Mouse (Mus musculus) liver, embryonic 14.5 days (tissue): Measurements from ENCODE around the gene Cfap36. TPM values are rescaled to one million over a fixed set of nuclear protein-coding genes. Genes with fewer than 3 reads are reported as not detected.
A peak's percentile ranks its signal among the peaks of the same experiment; 100 is the strongest.

Experiments used
- ATAC-seq: fragments of 200-750 bp; cut with Nextera tagmentation; 2 replicates; pipeline ENCODE4 v1.8.0; 2017; ENCODE audit warnings: moderate number of reproducible peaks, mild to moderate bottlenecking, moderate library complexity; ENCODE audit not compliant: insufficient read depth
- DNase-seq, 3 experiments: peaks; one replicate each; pipeline ENCODE4 v3.0.0-alpha.2; 2012 to 2013; ENCODE audit warnings: low read depth in 3 of 3, low spot score in 3 of 3
- H3K27ac ChIP-seq: fragments of 300-500 bp; sonication (generic); 2 replicates; pipeline ENCODE4 v1.5.1; 2014; ENCODE audit warnings: moderate library complexity, mild to moderate bottlenecking, control low read depth, inconsistent platforms
- H3K27me3 ChIP-seq: fragments of 300-500 bp; sonication (generic); 2 replicates; pipeline ENCODE4 v1.6.1; 2014; ENCODE audit warnings: mild to moderate bottlenecking, low read length, moderate library complexity; ENCODE audit not compliant: control insufficient read depth, insufficient read depth
- H3K36me3 ChIP-seq: fragments of 300-500 bp; sonication (generic); replicated peaks from 2 replicates; pipeline ENCODE4 v1.6.1; 2014; ENCODE audit warnings: low read depth; ENCODE audit not compliant: control insufficient read depth, insufficient read depth
- H3K4me1 ChIP-seq, 2 experiments: fragments of 200-500 bp in 1 of 2; fragments of 300-500 bp in 1 of 2; sonication (generic) in 1 of 2; replicated peaks; 2 replicates each; pipeline ENCODE4 v1.6.1; 2012 to 2014; ENCODE audit warnings: antibody characterized with exemption in 1 of 2, inconsistent platforms in 1 of 2, low read length in 1 of 2; ENCODE audit not compliant: control insufficient read depth in 2 of 2, insufficient read depth in 2 of 2
- H3K4me2 ChIP-seq: fragments of 300-500 bp; sonication (generic); 2 replicates; pipeline ENCODE4 v1.6.1; 2014; ENCODE audit warnings: low read depth, mild to moderate bottlenecking, control low read depth, moderate library complexity
- H3K4me3 ChIP-seq, 2 experiments: fragments of 200-500 bp in 1 of 2; fragments of 300-500 bp in 1 of 2; sonication (generic) in 1 of 2; 2 replicates each; pipeline ENCODE4 v1.5.1; 2012 to 2014; ENCODE audit warnings: low read depth in 2 of 2, low read length in 2 of 2, mild to moderate bottlenecking in 2 of 2, control low read depth in 1 of 2, inconsistent platforms in 1 of 2, moderate library complexity in 1 of 2; ENCODE audit not compliant: insufficient read depth in 1 of 2
- H3K9ac ChIP-seq: fragments of 300-500 bp; sonication (generic); replicated peaks from 2 replicates; pipeline ENCODE4 v1.6.1; 2014; ENCODE audit warnings: mild to moderate bottlenecking, control low read depth, moderate library complexity
- H3K9me3 ChIP-seq: fragments of 300-500 bp; sonication (generic); 2 replicates; pipeline ENCODE4 v1.6.1; 2016; ENCODE audit warnings: low read length, mixed read lengths; ENCODE audit not compliant: control insufficient read depth
- CTCF ChIP-seq: IDR thresholded peaks from 2 replicates; pipeline ENCODE4 v1.5.1; 2016; ENCODE audit warnings: antibody characterized with exemption, low read depth, control low read depth
- EP300 ChIP-seq: IDR thresholded peaks from 2 replicates; pipeline ENCODE4 v1.6.1; 2016; ENCODE audit warnings: antibody characterized with exemption, low read depth
- WGBS: fragments of 180-500 bp; shearing (Covaris S2); extraction: QIAGEN DNeasy Blood & Tissue Kit; methylation state at CpG from one replicate; pipeline ENCODE4 v1.1.7; 2014; ENCODE audit not compliant: insufficient replicate concordance; 5-methylcytosine and 5-hydroxymethylcytosine counted together
- polyA plus RNA-seq, 2 experiments: library from polyadenylated mRNA; depleted of rRNA in 1 of 2; stranded (reverse) in 1 of 2; unstranded in 1 of 2; fragments of >200 nt; fragmentation: Nextera tagmentation in 1 of 2; extraction: Ambion mirVana in 1 of 2; gene quantifications; 2 replicates each; pipeline versions ENCODE4 v1.2.1 to v1.2.3; 2012 to 2014

Cfap36 gene
- polyA plus RNA-seq, 2 experiments, result 5.2 to 12.4 TPM

DNA sequence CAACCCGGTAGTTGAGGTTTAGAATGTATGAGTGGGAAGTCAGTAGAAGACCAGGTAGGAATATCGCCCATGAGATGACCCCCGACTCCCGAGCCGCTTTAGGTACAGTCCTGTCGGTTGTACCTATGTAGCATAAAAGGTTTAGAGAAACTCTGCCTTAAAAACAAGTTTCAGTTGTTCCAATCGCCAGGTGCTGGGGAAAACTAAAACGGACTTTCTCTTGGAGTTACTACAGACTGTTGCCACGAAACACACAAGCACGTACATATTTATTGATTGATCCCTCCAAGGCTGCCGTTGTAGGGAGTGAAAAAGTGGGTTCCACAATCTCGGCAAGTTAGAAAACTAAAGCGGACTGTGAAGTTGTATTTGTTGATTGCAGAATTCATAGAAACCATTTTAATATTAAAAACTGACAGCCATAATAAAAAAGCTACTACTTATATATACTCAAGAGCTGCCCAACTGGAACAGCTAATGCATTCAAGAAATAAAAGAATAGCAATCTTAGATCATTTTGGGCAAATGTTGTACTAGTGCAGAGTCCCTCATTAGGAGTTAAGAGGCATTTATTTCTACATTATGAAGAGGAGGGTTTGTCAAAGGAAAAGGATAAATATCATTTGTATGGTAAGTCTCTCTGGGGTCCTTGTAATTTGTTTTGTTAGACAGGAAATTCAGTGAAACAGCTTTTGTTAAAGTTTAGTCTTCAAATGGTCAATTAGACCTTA, 73.3 kb downstream of the Cfap36 start:
- WGBS, result 2% methylated on average over 13 of the region's 13 CpGs
- H3K27ac ChIP-seq, result peak overlapping the region; percentile 95
- peak; percentile 1; the same call in 1 of the 2 replicates for ATAC-seq

DNA sequence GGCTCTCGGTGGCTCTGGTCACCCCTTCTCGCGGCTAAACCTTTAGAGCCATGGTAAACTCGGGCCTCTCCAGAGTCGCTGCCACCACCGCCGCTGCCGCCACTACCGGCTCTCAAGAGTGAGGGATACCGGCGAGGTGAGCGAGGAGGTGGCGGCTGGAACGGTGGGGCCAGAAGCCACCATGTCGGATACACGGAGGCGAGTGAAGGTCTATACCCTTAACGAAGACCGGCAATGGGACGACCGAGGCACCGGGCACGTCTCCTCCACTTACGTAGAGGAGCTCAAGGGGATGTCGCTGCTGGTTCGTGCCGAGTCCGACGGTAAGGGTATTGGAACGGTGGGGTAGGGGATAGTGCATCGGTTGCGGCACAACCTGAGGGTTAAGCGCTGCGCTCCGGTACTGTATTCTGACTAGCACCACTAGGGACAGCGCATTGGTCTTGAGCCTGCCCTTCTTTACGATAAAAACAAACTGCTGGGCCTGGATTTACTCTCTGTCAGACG, 74.0 kb downstream of the Cfap36 start:
- Histone ChIP-seq H3K9me3 (no peaks in the 10 kb centered on the region), H3K27ac (peak overlapping the region; percentile 95), H3K4me2 (peak overlapping the region; percentile 92), H3K27me3 (no peaks in the 10 kb centered on the region), H3K4me1 (peaks cover 4 to 7% of the 10 kb centered on the region in 2 experiments), H3K4me3 (peak overlapping the region; percentile 97 to 99), H3K9ac (peak overlapping the region; percentile 100), H3K36me3 (no peaks in the 10 kb centered on the region)
- peak; percentile 70 for ATAC-seq
- peak; percentile 64 to 71 (median 66) for DNase-seq
- TF ChIP-seq EP300, result no peak
- peak; percentile 83 for TF ChIP-seq CTCF
- under 1% methylated on average over 38 of the region's 38 CpGs for WGBS

More for the DNA sequence above, 73.3 kb downstream of the Cfap36 start:
- no peaks in the 10 kb centered on the region for H3K27me3 ChIP-seq
- TF ChIP-seq CTCF (no peak), EP300 (no peak)
- peak overlapping the region; percentile 92 for H3K4me2 ChIP-seq
- peak in 1 of 3 experiments; percentile 26 for DNase-seq
- peaks cover 4 to 7% of the 10 kb centered on the region in 2 experiments for H3K4me1 ChIP-seq
- no peaks in the 10 kb centered on the region for H3K9me3 ChIP-seq
- H3K36me3 ChIP-seq, result no peaks in the 10 kb centered on the region; the same call in 1 of the 2 replicates
- H3K4me3 ChIP-seq, result peak overlapping the region; percentile 97 to 99
- H3K9ac ChIP-seq, result peak overlapping the region; percentile 100

DNA sequence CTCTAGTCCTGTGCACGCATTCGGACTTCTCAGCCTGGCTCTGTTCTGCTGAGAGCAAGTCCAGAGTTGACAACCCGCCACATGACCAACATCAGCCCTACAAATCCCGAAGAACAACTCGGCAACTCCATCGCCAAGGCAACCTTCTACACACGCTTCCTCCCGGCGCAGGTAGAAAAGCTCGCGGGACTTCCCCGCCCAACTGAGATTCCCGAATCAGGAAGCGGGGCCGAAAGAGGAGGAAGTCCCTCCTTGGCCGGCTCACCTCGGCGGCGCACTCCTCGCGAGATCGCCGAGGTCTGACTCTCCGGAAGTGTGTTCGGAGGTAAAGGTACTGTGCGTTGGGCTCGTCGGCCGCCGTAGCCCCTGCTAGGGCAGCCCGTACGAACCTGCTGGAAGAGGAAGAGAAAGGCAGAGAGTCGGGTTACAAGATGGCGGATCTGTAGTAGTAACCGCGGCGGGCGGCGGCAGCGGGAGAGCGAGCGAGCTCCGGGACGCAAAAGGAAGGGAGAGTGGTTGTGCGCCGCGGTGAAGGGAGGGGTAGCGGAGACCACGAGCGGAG, 74.6 kb downstream of the Cfap36 start, which contains the start of gene Ppp4r3b:
Gene Ppp4r3b, plus strand, starts transcription at position 328 of the 562 bp plus-strand sequence.
- H3K36me3 ChIP-seq, result no peaks in the 10 kb centered on the region
- ATAC-seq, result peak; percentile 95
- WGBS, result under 1% methylated on average over 50 of the region's 50 CpGs

DNA sequence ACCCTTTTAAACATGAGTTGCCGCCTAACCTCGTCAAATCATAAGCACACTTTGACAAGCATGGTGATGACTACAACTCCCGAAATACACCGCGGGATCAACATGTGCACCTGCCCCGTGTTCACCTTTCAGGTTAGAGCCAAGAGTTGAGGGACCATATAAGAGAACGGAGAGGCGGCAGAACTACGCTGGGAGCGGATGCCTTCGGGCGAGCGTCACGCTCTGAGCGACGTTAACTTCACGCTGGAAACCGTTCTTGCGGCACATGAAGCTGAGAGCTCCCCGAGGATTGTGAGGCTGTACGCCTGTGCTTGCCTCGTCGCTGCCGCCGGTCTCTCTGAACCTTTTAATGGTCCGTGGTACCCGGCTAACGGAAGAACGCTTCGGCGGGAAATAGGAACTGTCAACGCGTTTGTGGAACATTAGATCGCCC, 75.2 kb downstream of the Cfap36 start:
- Histone ChIP-seq H3K4me3 (peak overlapping the region; percentile 97 to 99), H3K9ac (peak overlapping the region; percentile 100), H3K9me3 (no peaks in the 10 kb centered on the region), H3K27me3 (no peaks in the 10 kb centered on the region), H3K36me3 (no peaks in the 10 kb centered on the region), H3K4me1 (peaks cover 4 to 7% of the 10 kb centered on the region in 2 experiments), H3K4me2 (peak overlapping the region; percentile 92), H3K27ac (peak overlapping the region; percentile 95)
- peak; percentile 40 to 63 (median 52) for DNase-seq
- ATAC-seq, result peak; percentile 7
- no peak for TF ChIP-seq EP300
- no peak for TF ChIP-seq CTCF
- WGBS, result under 1% methylated on average over 34 of the region's 34 CpGs

More for the DNA sequence above, 74.6 kb downstream of the Cfap36 start, which contains the start of gene Ppp4r3b:
- Histone ChIP-seq H3K4me1 (peaks cover 4 to 7% of the 10 kb centered on the region in 2 experiments), H3K9ac (peak within 1 kb of the TSS; percentile 100), H3K27ac (peak within 1 kb of the TSS; percentile 95), H3K27me3 (no peaks in the 10 kb centered on the region), H3K9me3 (no peaks in the 10 kb centered on the region), H3K4me2 (peak within 1 kb of the TSS; percentile 92), H3K4me3 (peak within 1 kb of the TSS; percentile 97 to 99)
- peak; percentile 94 to 96 (median 95) for DNase-seq
- TF ChIP-seq CTCF (peak; percentile 24; the same call in 1 of the 2 replicates), EP300 (peak; percentile 78)

Other genes with a start within 250 kb of the Cfap36 start
- gene Pnpt1, start 116.7 kb downstream of the Cfap36 start, polyA plus RNA-seq (2012; rRNA removed), result 19.6 and 27.4 TPM in 2 replicates
- gene Pnpt1, start 116.7 kb downstream of the Cfap36 start, polyA plus RNA-seq (2014; fragmentation: Nextera tagmentation; extraction: Ambion mirVana), result 30.6 and 35.6 TPM in 2 replicates
- gene Ppp4r3b, start 74.5 kb downstream of the Cfap36 start, polyA plus RNA-seq (2012; rRNA removed), result 7.0 and 10.1 TPM in 2 replicates
- 35.0 and 42.9 TPM in 2 replicates for gene Ppp4r3b, start 74.5 kb downstream of the Cfap36 start, polyA plus RNA-seq (2014; fragmentation: Nextera tagmentation; extraction: Ambion mirVana)
- 0.75 and 1.2 TPM in 2 replicates for gene Ccdc88a, start 126.2 kb upstream of the Cfap36 start, polyA plus RNA-seq (2012; rRNA removed)
- 2.9 and 3.5 TPM in 2 replicates for gene Ccdc88a, start 126.2 kb upstream of the Cfap36 start, polyA plus RNA-seq (2014; fragmentation: Nextera tagmentation; extraction: Ambion mirVana)